ENCODE assay signal across 10 mouse cellular contexts in the genomic region with DNA sequence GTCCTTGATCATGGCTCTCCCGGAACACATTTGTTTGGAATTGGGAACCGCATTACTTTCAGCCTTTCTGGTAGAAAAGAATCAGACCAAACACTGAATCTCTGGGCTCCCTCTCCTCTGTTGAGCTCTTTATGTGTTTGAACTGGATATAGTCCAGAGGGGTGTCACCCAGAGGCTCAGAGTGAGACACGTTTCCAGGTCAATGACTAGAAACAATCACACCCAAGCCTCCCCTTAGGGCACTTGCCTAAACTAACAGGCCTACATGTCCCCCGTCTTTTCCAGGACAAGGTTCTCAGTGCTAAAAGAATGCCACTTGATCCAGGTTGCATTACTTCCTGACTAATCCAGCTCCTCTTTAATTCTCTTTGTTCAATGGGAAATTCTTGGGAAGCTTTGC. TPM values are rescaled to one million over a fixed set of nuclear protein-coding genes. Genes with fewer than 3 reads are reported as not detected.
A peak's percentile ranks its signal among the peaks of the same experiment; 100 is the strongest.
DNase-seq lines count a peak whose midpoint lies in the region; ATAC-seq lines count a peak whose summit lies in the region.
"Had no signal": no experiment of that assay in that cellular context is flagged by ENCODE, and none has a peak within 500 bp of the region (broad histone marks: within the 10 kb centered on the region; RNA-seq: fewer than 3 reads in every experiment).

No protein-coding gene starts in this region.

- WGBS in kidney, embryonic 16.5 days, result 54% methylated on average over 4 of the region's 4 CpGs
- 15% methylated on average over 4 of the region's 4 CpGs for WGBS in forebrain, embryonic 16.5 days

- H3K4me3 ChIP-seq in kidney, embryonic 16.5 days (ENCODE audit: low read length), result no peak overlapping the region
- H3K4me3 ChIP-seq in forebrain, embryonic 16.5 days (replicated peaks; ENCODE audit: low read length), result no peak overlapping the region

- no peaks in the 10 kb centered on the region for H3K36me3 ChIP-seq in kidney, embryonic 16.5 days (ENCODE audit: insufficient read depth, low read length)
- H3K36me3 ChIP-seq in forebrain, embryonic 16.5 days (ENCODE audit: control insufficient read depth, insufficient read depth), result no peaks in the 10 kb centered on the region

- no peak overlapping the region for H3K9ac ChIP-seq in kidney, embryonic 16.5 days (replicated peaks; ENCODE audit: low read length)
- H3K9ac ChIP-seq in forebrain, embryonic 16.5 days (replicated peaks; ENCODE audit: low read depth, low read length), result no peak overlapping the region
- H3K9ac ChIP-seq: liver, embryonic 14.5 days had no signal

- DNase-seq in cerebellum, adult 9-10 months, result peak; percentile 18
- peak; percentile 8 for DNase-seq in kidney, postnatal 14 days
- DNase-seq in lung, postnatal 25 days (ENCODE audit: low spot score), result peak; percentile 70
- DNase-seq in adrenal gland, adult 18-20 months (ENCODE audit: low spot score in 2 of 2), result no peak
- no peak for DNase-seq in spleen, postnatal 14 days (ENCODE audit: low spot score in 2 of 2)
- DNase-seq: kidney, postnatal 36 days had no signal

- no peak for ATAC-seq in cerebellum, adult (ENCODE audit: insufficient number of reproducible peaks, low FRiP score, low TSS enrichment)
- ATAC-seq in kidney, embryonic 16.5 days (ENCODE audit: low FRiP score, low TSS enrichment), result no peak
- peak; percentile 84 for ATAC-seq in forebrain, embryonic 16.5 days

- H3K4me1 ChIP-seq in kidney, embryonic 16.5 days (ENCODE audit: insufficient read depth, low read length), result no peaks in the 10 kb centered on the region
- H3K4me1 ChIP-seq in forebrain, embryonic 16.5 days (replicated peaks; ENCODE audit: control insufficient read depth, insufficient read depth, low read length), result peaks cover 6% of the 10 kb centered on the region

- no peak overlapping the region for H3K4me2 ChIP-seq in kidney, embryonic 16.5 days (replicated peaks; ENCODE audit: low read depth, low read length)
- H3K4me2 ChIP-seq in forebrain, embryonic 16.5 days (ENCODE audit: low read length), result no peak overlapping the region

- no peaks in the 10 kb centered on the region for H3K27me3 ChIP-seq in kidney, embryonic 16.5 days (ENCODE audit: insufficient read depth, low read length)
- no peaks in the 10 kb centered on the region for H3K27me3 ChIP-seq in forebrain, embryonic 16.5 days (replicated peaks; ENCODE audit: control insufficient read depth, insufficient read depth, low read length)

- peaks cover 2% of the 10 kb centered on the region; the same call in 1 of the 2 replicates for H3K9me3 ChIP-seq in kidney, embryonic 16.5 days (ENCODE audit: low read length)
- H3K9me3 ChIP-seq in forebrain, embryonic 16.5 days (ENCODE audit: control insufficient read depth, low read length), result no peaks in the 10 kb centered on the region

- no peak overlapping the region for H3K27ac ChIP-seq in kidney, embryonic 16.5 days (ENCODE audit: low read length)
- H3K27ac ChIP-seq in forebrain, embryonic 16.5 days (ENCODE audit: low read length), result peak overlapping the region; percentile 31
- H3K27ac ChIP-seq: liver, embryonic 14.5 days had no signal

RNA-seq across cellular contexts. Expression of gene Slc15a2, which starts 13.9 kb away (rescaled TPM):
- 21.7 and 28.5 TPM in 2 replicates for polyA plus RNA-seq in kidney, embryonic 16.5 days (2015; fragmentation: Nextera tagmentation; extraction: Ambion mirVana)
- polyA plus RNA-seq in forebrain, embryonic 16.5 days (2015; fragmentation: Nextera tagmentation; extraction: Ambion mirVana), result 12.7 and 13.6 TPM in 2 replicates
- total RNA-seq in adrenal gland, adult 18-20 months (2021), result 1 to 10 TPM; 4.0 to 6.2 TPM

RNA-seq across cellular contexts. Expression of gene Iqcb1, which starts 57.4 kb away (rescaled TPM):
- polyA plus RNA-seq in kidney, embryonic 16.5 days (2015; fragmentation: Nextera tagmentation; extraction: Ambion mirVana), result 33.8 TPM in 2 replicates
- polyA plus RNA-seq in forebrain, embryonic 16.5 days (2015; fragmentation: Nextera tagmentation; extraction: Ambion mirVana), result 58.8 and 59.3 TPM in 2 replicates
- 10 to 100 TPM; 16.2 to 20.3 TPM for total RNA-seq in adrenal gland, adult 18-20 months (2021)

Comparison
In these comparisons a context has a peak if more than half of its experiments do, and no peak if none do; other contexts are left out.
1. DNase-seq: peak in cerebellum, adult 9-10 months (single experiment), kidney, postnatal 14 days (single experiment) and lung, postnatal 25 days (single experiment); none in adrenal gland, adult 18-20 months (0 of 2) and spleen, postnatal 14 days (0 of 2).